Mouse (Mus musculus) neural tube, embryonic 12.5 days (tissue): ENCODE data around the gene Farsb. TPM values are rescaled to one million over a fixed set of nuclear protein-coding genes. Genes with fewer than 3 reads are reported as not detected.

Source experiments
- ATAC-seq: fragments of 200-750 bp; cut with Nextera tagmentation; 2 replicates; pipeline ENCODE4 v1.8.0; 2017; ENCODE audit warnings: low read depth, mild to moderate bottlenecking, moderate TSS enrichment, moderate library complexity; ENCODE audit not compliant: low FRiP score
- H3K27ac ChIP-seq: fragments of 300-500 bp; sonication (generic); 2 replicates; pipeline ENCODE4 v1.5.1; 2016
- H3K27me3 ChIP-seq: fragments of 300-500 bp; sonication (generic); replicated peaks from 2 replicates; pipeline ENCODE4 v1.6.1; 2016; ENCODE audit warnings: mild to moderate bottlenecking
- H3K36me3 ChIP-seq: fragments of 300-500 bp; sonication (generic); 2 replicates; pipeline ENCODE4 v1.6.1; 2016; ENCODE audit warnings: mild to moderate bottlenecking
- H3K4me1 ChIP-seq: fragments of 300-500 bp; sonication (generic); 2 replicates; pipeline ENCODE4 v1.6.1; 2016
- H3K4me2 ChIP-seq: fragments of 300-500 bp; sonication (generic); replicated peaks from 2 replicates; pipeline ENCODE4 v1.6.1; 2016; ENCODE audit warnings: mild to moderate bottlenecking
- H3K4me3 ChIP-seq: fragments of 300-500 bp; sonication (generic); 2 replicates; pipeline ENCODE4 v1.5.1; 2016
- H3K9ac ChIP-seq: fragments of 300-500 bp; sonication (generic); 2 replicates; pipeline ENCODE4 v1.6.1; 2016; ENCODE audit warnings: mild to moderate bottlenecking
- H3K9me3 ChIP-seq: fragments of 300-500 bp; sonication (generic); 2 replicates; pipeline ENCODE4 v1.6.1; 2016; ENCODE audit warnings: mild to moderate bottlenecking
- WGBS: fragments of 180-500 bp; shearing (Covaris S2); methylation state at CpG from one replicate; pipeline ENCODE4 v1.1.7; 2016; 5-methylcytosine and 5-hydroxymethylcytosine counted together
- polyA plus RNA-seq: library from polyadenylated mRNA; unstranded; fragments of >200 nt; fragmentation: Nextera tagmentation; extraction: Ambion mirVana; gene quantifications from 2 replicates; pipeline ENCODE4 v1.2.1, GENCODE M21; 2016

Farsb gene
- polyA plus RNA-seq, 1 experiment from 2014 or later = 124 TPM

GRCm38 (mm10) chr1:78370121-78370520 lies 118.6 kb downstream of the Farsb start:
- Histone ChIP-seq H3K4me3 (no peak overlapping the region), H3K36me3 (no peaks in the 10 kb centered on the region), H3K4me1 (no peaks in the 10 kb centered on the region), H3K9me3 (0 out of 2 replicates have a peak, but pooled peaks cover 3% of the 10 kb centered on the region), H3K9ac (no peak overlapping the region), H3K4me2 (no peak overlapping the region), H3K27me3 (no peaks in the 10 kb centered on the region), H3K27ac (no peak overlapping the region)
- no peak for ATAC-seq
- WGBS = 58% methylated on average over 6 of the region's 6 CpGs

Other genes starting within 250 kb of the Farsb start
- 1.2 and 2.1 TPM in 2 replicates for gene Sgpp2, start 178.6 kb downstream of the Farsb start, polyA plus RNA-seq
- gene Mogat1, start 22.1 kb upstream of the Farsb start, polyA plus RNA-seq = 0.37 and 0.75 TPM in 2 replicates
- 0.42 and 0.65 TPM in 2 replicates for gene BC035947, start 23.3 kb upstream of the Farsb start, polyA plus RNA-seq
- 74.3 and 82.2 TPM in 2 replicates for gene Acsl3, start 168.9 kb upstream of the Farsb start, polyA plus RNA-seq
- 2.7 and 3.5 TPM in 2 replicates for gene Utp14b, start 169.1 kb upstream of the Farsb start, polyA plus RNA-seq